Mouse (Mus musculus) forebrain, postnatal 0 days (tissue): Measurements from ENCODE around the gene Cyth4. TPM values are rescaled to one million over a fixed set of nuclear protein-coding genes. Genes with fewer than 3 reads are reported as not detected.

Source experiments
- ATAC-seq: fragments of 200-750 bp; cut with Nextera tagmentation; 2 replicates; pipeline ENCODE4 v1.8.0; 2017; ENCODE audit warnings: mild to moderate bottlenecking, moderate library complexity
- DNase-seq: peaks from one replicate; pipeline ENCODE4 v3.0.0-alpha.2; 2015
- H3K27ac ChIP-seq: fragments of 300-500 bp; sonication (generic); 2 replicates; pipeline ENCODE4 v1.5.1; 2014; ENCODE audit warnings: low read depth, mild to moderate bottlenecking, antibody characterized with exemption, low read length, moderate library complexity, mixed read lengths
- H3K27me3 ChIP-seq: fragments of 300-500 bp; sonication (generic); 2 replicates; pipeline ENCODE4 v1.6.1; 2014; ENCODE audit warnings: mild to moderate bottlenecking, low read length, mixed read lengths; ENCODE audit not compliant: insufficient read depth
- H3K36me3 ChIP-seq: fragments of 300-500 bp; sonication (generic); 2 replicates; pipeline ENCODE4 v1.6.1; 2014; ENCODE audit warnings: mild to moderate bottlenecking, moderate library complexity; ENCODE audit not compliant: insufficient read depth
- H3K4me1 ChIP-seq: fragments of 300-500 bp; sonication (generic); 2 replicates; pipeline ENCODE4 v1.6.1; 2014; ENCODE audit warnings: antibody characterized with exemption; ENCODE audit not compliant: insufficient read depth
- H3K4me2 ChIP-seq: fragments of 300-500 bp; sonication (generic); 2 replicates; pipeline ENCODE4 v1.6.1; 2014; ENCODE audit warnings: low read depth, mild to moderate bottlenecking, moderate library complexity
- H3K4me3 ChIP-seq: fragments of 300-500 bp; sonication (generic); 2 replicates; pipeline ENCODE4 v1.5.1; 2014; ENCODE audit warnings: low read depth, low read length, mixed read lengths
- H3K9ac ChIP-seq: fragments of 300-500 bp; sonication (generic); 2 replicates; pipeline ENCODE4 v1.6.1; 2014; ENCODE audit warnings: mild to moderate bottlenecking
- H3K9me3 ChIP-seq: fragments of 300-500 bp; sonication (generic); 2 replicates; pipeline ENCODE4 v1.6.1; 2016; ENCODE audit warnings: low read length
- CTCF ChIP-seq: sonication (generic); IDR thresholded peaks from 2 replicates; pipeline ENCODE4 v1.5.1; 2016; ENCODE audit warnings: antibody characterized with exemption, control low read depth, low read depth
- WGBS: fragments of 180-500 bp; shearing (Covaris S2); extraction: QIAGEN DNeasy Blood & Tissue Kit; methylation state at CpG from one replicate; pipeline ENCODE4 v1.1.7; 2014; 5-methylcytosine and 5-hydroxymethylcytosine counted together
- polyA plus RNA-seq: library from polyadenylated mRNA; unstranded; fragments of >200 nt; fragmentation: Nextera tagmentation; extraction: Ambion mirVana; gene quantifications from 2 replicates; pipeline ENCODE4 v1.2.1, GENCODE M21; 2015
- total RNA-seq: library from RNA; depleted of rRNA; stranded (reverse); fragments of >200 nt; gene quantifications from 2 replicates; pipeline ENCODE4 v1.2.3, GENCODE M21; 2014

The Cyth4 gene
- total and polyA plus RNA-seq, 2 experiments from 2014 or later, result 5.5 to 9.8 TPM

- Histone ChIP-seq H3K27me3 (no peaks in the 10 kb centered on the region), H3K27ac (no peak overlapping the region), H3K4me1 (no peaks in the 10 kb centered on the region), H3K9me3 (no peaks in the 10 kb centered on the region), H3K4me3 (no peak overlapping the region), H3K36me3 (no peaks in the 10 kb centered on the region), H3K9ac (no peak overlapping the region), H3K4me2 (no peak overlapping the region)
- 86% methylated on average over 6 of the region's 6 CpGs for WGBS
- ATAC-seq, result no peak
- TF ChIP-seq CTCF, result no peak
- DNase-seq, result no peak
Measured at GRCm38 (mm10) chr15:78601180-78601579, 4.3 kb downstream of the Cyth4 start.

DNA sequence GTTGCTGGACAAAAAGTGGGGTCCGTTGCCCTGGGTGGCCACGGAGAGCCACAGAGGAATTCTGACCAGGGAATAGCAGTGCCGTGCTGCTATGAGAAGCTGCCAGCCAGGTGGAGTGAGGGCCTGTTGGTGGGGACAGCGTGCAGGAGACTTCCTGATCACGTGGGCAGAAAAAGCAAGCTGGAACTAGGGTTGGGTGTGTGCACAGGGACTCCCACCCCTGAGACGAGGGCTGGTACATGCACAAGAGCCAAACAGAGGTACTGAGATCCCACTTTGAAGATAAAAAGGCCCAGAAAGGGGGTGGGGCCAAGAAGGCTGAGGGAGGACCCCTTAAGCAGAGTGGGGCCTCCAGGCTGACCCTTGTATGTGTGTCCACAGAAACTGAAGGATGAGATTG, 7.4 kb downstream of the Cyth4 start:
- ATAC-seq, result no peak
- H3K4me1 ChIP-seq, result no peaks in the 10 kb centered on the region
- no peaks in the 10 kb centered on the region for H3K9me3 ChIP-seq
- H3K4me2 ChIP-seq, result no peak overlapping the region
- no peak overlapping the region for H3K9ac ChIP-seq
- H3K27ac ChIP-seq, result no peak overlapping the region
- no peaks in the 10 kb centered on the region for H3K36me3 ChIP-seq
- TF ChIP-seq CTCF, result no peak
- no peak overlapping the region for H3K4me3 ChIP-seq
- 76% methylated on average over 6 of the region's 6 CpGs for WGBS
- H3K27me3 ChIP-seq, result no peaks in the 10 kb centered on the region
- no peak for DNase-seq

DNA sequence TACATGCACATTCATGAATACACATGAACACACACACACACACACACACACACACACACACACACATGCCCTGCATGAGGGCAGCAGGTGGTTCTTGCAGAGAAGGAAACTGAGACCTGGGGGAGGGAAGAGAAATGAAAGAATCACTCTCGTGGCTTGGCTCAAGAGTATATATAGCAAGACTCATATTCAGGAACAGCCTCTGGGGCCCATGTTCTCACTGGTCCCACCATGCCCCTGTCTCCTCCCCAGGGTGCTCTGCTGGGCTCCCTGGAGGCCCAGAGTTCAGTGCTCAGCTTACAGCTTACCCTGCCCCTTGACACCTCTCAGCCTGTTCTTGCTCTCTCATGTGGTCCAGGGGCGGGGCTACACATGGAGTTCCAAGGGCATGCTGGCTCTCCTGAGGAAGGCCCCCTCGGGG, 8.5 kb downstream of the Cyth4 start:
- Histone ChIP-seq H3K4me3 (no peak overlapping the region), H3K27ac (no peak overlapping the region), H3K9ac (no peak overlapping the region), H3K36me3 (no peaks in the 10 kb centered on the region), H3K27me3 (no peaks in the 10 kb centered on the region), H3K4me2 (no peak overlapping the region), H3K9me3 (no peaks in the 10 kb centered on the region), H3K4me1 (no peaks in the 10 kb centered on the region)
- WGBS, result 54% methylated on average over 3 of the region's 3 CpGs
- no peak for TF ChIP-seq CTCF
- DNase-seq, result no peak
- no peak for ATAC-seq

- no peaks in the 10 kb centered on the region for H3K4me1 ChIP-seq
- no peak overlapping the region for H3K4me2 ChIP-seq
- H3K9me3 ChIP-seq, result no peaks in the 10 kb centered on the region
- ATAC-seq (peak; percentile 32), DNase-seq (peak; percentile 57)
- H3K27me3 ChIP-seq, result no peaks in the 10 kb centered on the region
- H3K36me3 ChIP-seq, result no peaks in the 10 kb centered on the region
- WGBS, result 40% methylated on average over 6 of the region's 6 CpGs
- TF ChIP-seq CTCF, result no peak
- H3K4me3 ChIP-seq, result no peak overlapping the region
- H3K27ac ChIP-seq, result no peak overlapping the region
- H3K9ac ChIP-seq, result no peak overlapping the region
Measured at GRCm38 (mm10) chr15:78606059-78606458, 9.2 kb downstream of the Cyth4 start.

DNA sequence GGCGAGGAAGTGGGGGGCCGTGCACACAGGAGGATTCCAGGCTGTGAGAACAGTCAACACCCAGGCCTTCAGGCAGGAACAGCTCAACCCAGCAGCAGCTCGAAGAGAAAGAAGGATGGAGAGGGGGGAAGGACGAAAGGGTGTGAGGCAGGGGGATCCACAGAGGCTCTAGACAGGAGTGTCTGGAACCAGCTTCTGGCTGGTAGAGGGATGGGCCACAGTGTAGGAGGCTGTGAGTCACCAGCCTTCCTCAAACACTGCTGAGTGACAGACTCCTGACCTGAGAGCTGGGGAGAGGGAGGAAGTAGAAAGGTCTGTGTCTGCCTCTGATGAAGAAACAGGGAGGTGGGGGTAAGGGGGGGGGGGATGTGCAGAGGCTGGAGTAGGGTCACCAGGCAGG, 10.6 kb downstream of the Cyth4 start:
- H3K9me3 ChIP-seq, result no peaks in the 10 kb centered on the region
- no peak overlapping the region for H3K9ac ChIP-seq
- no peak overlapping the region for H3K27ac ChIP-seq
- no peak for TF ChIP-seq CTCF
- H3K4me1 ChIP-seq, result no peaks in the 10 kb centered on the region
- no peak overlapping the region for H3K4me3 ChIP-seq
- 67% methylated on average over 4 of the region's 4 CpGs for WGBS
- ATAC-seq, result peak; percentile 43; the same call in 1 of the 2 replicates
- H3K36me3 ChIP-seq, result no peaks in the 10 kb centered on the region
- no peaks in the 10 kb centered on the region for H3K27me3 ChIP-seq
- H3K4me2 ChIP-seq, result no peak overlapping the region
- no peak for DNase-seq

- 30% methylated on average over 12 of the region's 12 CpGs for WGBS
- no peak overlapping the region for H3K4me3 ChIP-seq
- no peak overlapping the region for H3K4me2 ChIP-seq
- H3K27ac ChIP-seq, result no peak overlapping the region
- no peaks in the 10 kb centered on the region for H3K9me3 ChIP-seq
- H3K9ac ChIP-seq, result no peak overlapping the region
- DNase-seq (no peak), ATAC-seq (peak; percentile 56; the same call in 1 of the 2 replicates)
- no peaks in the 10 kb centered on the region for H3K27me3 ChIP-seq
- H3K4me1 ChIP-seq, result no peaks in the 10 kb centered on the region
- TF ChIP-seq CTCF, result no peak
- no peaks in the 10 kb centered on the region for H3K36me3 ChIP-seq
Measured at GRCm38 (mm10) chr15:78610705-78611462, 14.0 kb downstream of the Cyth4 start.

- Histone ChIP-seq H3K9ac (no peak overlapping the region), H3K9me3 (no peaks in the 10 kb centered on the region), H3K27me3 (no peaks in the 10 kb centered on the region), H3K4me2 (no peak overlapping the region), H3K36me3 (no peaks in the 10 kb centered on the region), H3K4me1 (no peaks in the 10 kb centered on the region), H3K27ac (no peak overlapping the region), H3K4me3 (no peak overlapping the region)
- DNase-seq (no peak), ATAC-seq (no peak)
- no peak for TF ChIP-seq CTCF
- 93% methylated on average over 7 of the region's 7 CpGs for WGBS
Measured at GRCm38 (mm10) chr15:78614536-78614935, 17.7 kb downstream of the Cyth4 start.
